Mouse (Mus musculus) testis, adult 2 months (tissue): ENCODE data around the gene Vti1a.

ENCODE experiments used
- CTCF ChIP-seq: fragments of 200-500 bp; IDR thresholded peaks from 2 replicates; pipeline ENCODE4 v1.5.1; 2012; ENCODE audit warnings: low read depth, mild to moderate bottlenecking, inconsistent platforms, low read length, moderate library complexity; ENCODE audit not compliant: control insufficient read depth, insufficient read depth, insufficient replicate concordance
- POLR2A ChIP-seq: fragments of 200-500 bp; IDR thresholded peaks from 2 replicates; pipeline ENCODE4 v1.6.1; 2012; ENCODE audit warnings: low read depth, mild to moderate bottlenecking, inconsistent platforms, low read length, moderate library complexity; ENCODE audit not compliant: control insufficient read depth

DNA sequence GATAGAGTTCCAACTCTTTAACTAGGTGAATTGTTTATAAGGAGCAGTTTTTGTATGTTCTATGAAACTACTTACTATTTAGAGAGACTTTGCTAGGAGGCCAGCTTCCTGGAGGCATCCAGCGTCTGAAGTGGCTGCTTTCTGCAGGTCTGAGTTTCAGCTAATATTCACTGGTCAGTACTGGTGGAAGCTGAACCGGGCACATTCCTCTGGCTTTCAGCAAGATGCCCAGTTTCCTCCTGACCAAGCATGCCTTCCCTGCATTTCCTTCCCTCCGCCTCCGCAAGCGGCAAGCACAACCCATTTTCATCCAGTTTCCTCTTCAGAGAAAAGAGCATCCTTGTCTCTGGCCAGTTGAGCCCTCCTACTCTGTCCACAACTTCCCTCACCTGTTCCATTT lies 47.0 kb upstream of the Vti1a start:
- TF ChIP-seq CTCF: no peak
- TF ChIP-seq POLR2A: no peak
